In the genomic region with DNA sequence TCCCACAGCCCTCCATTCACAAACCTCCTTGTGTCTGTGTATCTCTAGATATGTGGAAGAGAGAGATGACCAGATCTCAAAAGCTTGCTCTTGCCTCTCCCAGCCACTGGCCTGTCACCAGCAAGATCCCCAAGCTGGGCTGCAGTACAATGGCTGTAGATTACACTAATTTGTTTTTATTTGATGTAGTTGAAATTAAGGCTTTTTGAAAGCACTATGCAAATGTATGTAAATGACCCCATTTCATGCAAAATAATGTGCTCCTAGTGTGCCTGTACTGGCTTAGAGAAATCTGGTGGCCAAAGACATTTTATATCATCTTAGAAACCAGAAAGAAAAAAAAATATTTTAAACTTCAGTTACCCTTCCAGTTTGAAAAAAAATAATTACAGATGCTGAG, we compare ENCODE assay signal across 22 mouse cellular contexts.
DNase-seq lines count a peak whose midpoint lies in the region; ATAC-seq and TF ChIP-seq lines count a peak whose summit lies in the region.
"Had no signal": no experiment of that assay in that cellular context is flagged by ENCODE, and none has a peak within 500 bp of the region (broad histone marks: within the 10 kb centered on the region; RNA-seq: fewer than 3 reads in every experiment).

No protein-coding gene starts in this region.

- no peak for DNase-seq in forebrain, embryonic 11.5 days (ENCODE audit: low spot score)
- peak; percentile 2 for DNase-seq in brain, adult 2 months (ENCODE audit: low read depth, low spot score)
- peak; percentile 70 for DNase-seq in brain, embryonic 14.5 days (ENCODE audit: low read depth)
- no peak for DNase-seq in ovary, adult 18-20 months (ENCODE audit: low spot score)
- DNase-seq in adrenal gland, postnatal 25 days = no peak
- DNase-seq: adrenal gland, adult 8-10 months; adrenal gland, postnatal 36 days; cerebellum, adult 11-12 months; cerebellum, adult 9-10 months; cerebellum, postnatal 14 days; gastrocnemius, postnatal 25 days; heart, adult 18-20 months; heart, postnatal 10 days; heart, postnatal 36 days; kidney, adult 2 months had no signal

- TF ChIP-seq CTCF in brain, embryonic 14.5 days (IDR thresholded peaks at IDR 0.05; ENCODE audit: borderline replicate concordance, extremely low read depth, insufficient read depth, insufficient read length) = no peak

- TF ChIP-seq POLR2A in brain, embryonic 14.5 days (IDR thresholded peaks at IDR 0.05; ENCODE audit: borderline replicate concordance, extremely low read depth, insufficient read depth, insufficient read length, poor library complexity, severe bottlenecking) = no peak

- H3K27ac ChIP-seq in forebrain, embryonic 15.5 days (replicated peaks) = peak overlapping the region; percentile 9; the same call in 1 of the 2 replicates
- H3K27ac ChIP-seq in forebrain, embryonic 11.5 days (ENCODE audit: low read depth, low read length) = no peak overlapping the region
- H3K27ac ChIP-seq: heart, embryonic 15.5 days; hindbrain, embryonic 10.5 days; hindbrain, embryonic 15.5 days had no signal

- peak; percentile 66 for ATAC-seq in forebrain, embryonic 15.5 days (replicated peaks)
- no peak for ATAC-seq in forebrain, embryonic 11.5 days (replicated peaks; ENCODE audit: low FRiP score)
- ATAC-seq: CD4-positive, CD25-positive, alpha-beta regulatory T cell, adult 4 months; intestine, postnatal 0 days had no signal

- H3K27me3 ChIP-seq in forebrain, embryonic 15.5 days = no peaks in the 10 kb centered on the region
- no peaks in the 10 kb centered on the region for H3K27me3 ChIP-seq in forebrain, embryonic 11.5 days (ENCODE audit: control insufficient read depth, insufficient read depth, low read length)
- H3K27me3 ChIP-seq: heart, embryonic 15.5 days; hindbrain, embryonic 15.5 days had no signal

- peaks cover 18% of the 10 kb centered on the region for H3K4me1 ChIP-seq in forebrain, embryonic 15.5 days
- no peaks in the 10 kb centered on the region; the same call in 1 of the 2 replicates for H3K4me1 ChIP-seq in forebrain, embryonic 11.5 days (replicated peaks; ENCODE audit: control insufficient read depth, insufficient read depth, low read length)
- H3K4me1 ChIP-seq: heart, embryonic 12.5 days; heart, embryonic 15.5 days had no signal

- no peaks in the 10 kb centered on the region for H3K9me3 ChIP-seq in forebrain, embryonic 15.5 days
- H3K9me3 ChIP-seq in forebrain, embryonic 11.5 days (ENCODE audit: control insufficient read depth, low read length) = no peaks in the 10 kb centered on the region
- H3K9me3 ChIP-seq: heart, embryonic 12.5 days; heart, embryonic 15.5 days; hindbrain, embryonic 10.5 days; hindbrain, embryonic 15.5 days had no signal

- no peak overlapping the region for H3K4me2 ChIP-seq in forebrain, embryonic 15.5 days (replicated peaks)
- no peak overlapping the region for H3K4me2 ChIP-seq in forebrain, embryonic 11.5 days (ENCODE audit: low read depth, low read length, severe bottlenecking)
- H3K4me2 ChIP-seq: heart, embryonic 12.5 days; heart, embryonic 15.5 days; hindbrain, embryonic 15.5 days had no signal

- H3K4me3 ChIP-seq in forebrain, embryonic 15.5 days = no peak overlapping the region
- no peak overlapping the region for H3K4me3 ChIP-seq in forebrain, embryonic 11.5 days (ENCODE audit: low read depth, low read length)
- H3K4me3 ChIP-seq: heart, embryonic 12.5 days; heart, embryonic 15.5 days; hindbrain, embryonic 10.5 days; hindbrain, embryonic 15.5 days had no signal

- no peaks in the 10 kb centered on the region for H3K36me3 ChIP-seq in forebrain, embryonic 15.5 days
- no peaks in the 10 kb centered on the region for H3K36me3 ChIP-seq in forebrain, embryonic 11.5 days (ENCODE audit: control insufficient read depth, insufficient read depth, low read length)
- H3K36me3 ChIP-seq: heart, embryonic 12.5 days; heart, embryonic 15.5 days; hindbrain, embryonic 10.5 days; hindbrain, embryonic 15.5 days had no signal

- H3K9ac ChIP-seq in forebrain, embryonic 15.5 days (replicated peaks) = no peak overlapping the region
- no peak overlapping the region for H3K9ac ChIP-seq in forebrain, embryonic 11.5 days (ENCODE audit: low read length)
- H3K9ac ChIP-seq: heart, embryonic 12.5 days; heart, embryonic 15.5 days; hindbrain, embryonic 15.5 days had no signal

Comparison
In these comparisons a context has a peak if more than half of its experiments do, and no peak if none do; other contexts are left out.
1. DNase-seq: peak in brain, adult 2 months (single experiment) and brain, embryonic 14.5 days (single experiment); none in forebrain, embryonic 11.5 days (single experiment), ovary, adult 18-20 months (single experiment) and adrenal gland, postnatal 25 days (single experiment).